Mouse (Mus musculus) liver, adult 2 months (tissue): ENCODE measurements around the gene Lrrc71. TPM values are rescaled to one million over a fixed set of nuclear protein-coding genes. Genes with fewer than 3 reads are reported as not detected.
A peak's percentile ranks its signal among the peaks of the same experiment; 100 is the strongest.

Source experiments
- DNase-seq: peaks from one replicate; pipeline ENCODE4 v3.0.0-alpha.2; 2011; ENCODE audit warnings: low read depth, low spot score; ENCODE audit errors: extremely low read depth
- H3K27ac ChIP-seq: fragments of 200-500 bp; replicated peaks from 2 replicates; pipeline ENCODE4 v1.5.1; 2012; ENCODE audit warnings: low read depth, mild to moderate bottlenecking, control low read depth, inconsistent platforms, low read length; ENCODE audit not compliant: insufficient read depth
- H3K27me3 ChIP-seq: fragments of 200-500 bp; 2 replicates; pipeline ENCODE4 v1.6.1; 2012; ENCODE audit warnings: mild to moderate bottlenecking, moderate library complexity, low read length, inconsistent platforms; ENCODE audit not compliant: control insufficient read depth, insufficient read depth
- H3K36me3 ChIP-seq: fragments of 200-500 bp; 2 replicates; pipeline ENCODE4 v1.6.1; 2012; ENCODE audit warnings: low read length, inconsistent platforms; ENCODE audit not compliant: control insufficient read depth, insufficient read depth
- H3K4me1 ChIP-seq: fragments of 200-500 bp; 2 replicates; pipeline ENCODE4 v1.6.1; 2011; ENCODE audit warnings: low read length; ENCODE audit not compliant: control insufficient read depth, insufficient read depth
- H3K4me3 ChIP-seq: fragments of 200-500 bp; 2 replicates; pipeline ENCODE4 v1.5.1; 2011; ENCODE audit warnings: low read depth, mild to moderate bottlenecking, control low read depth, low read length, moderate library complexity; ENCODE audit not compliant: insufficient read depth
- H3K79me2 ChIP-seq: fragments of 200-500 bp; 2 replicates; pipeline ENCODE4 v1.6.1; 2012; ENCODE audit warnings: inconsistent platforms, mild to moderate bottlenecking, low read length, moderate library complexity; ENCODE audit not compliant: control insufficient read depth, insufficient read depth
- H3K9ac ChIP-seq: fragments of 200-500 bp; 2 replicates; pipeline ENCODE4 v1.6.1; 2012; ENCODE audit warnings: low read depth, mild to moderate bottlenecking, control low read depth, inconsistent platforms, low read length
- CTCF ChIP-seq: fragments of 200-500 bp; IDR thresholded peaks from 2 replicates; pipeline ENCODE4 v1.5.1; 2011; ENCODE audit warnings: low read depth, low read length, control low read depth
- POLR2A ChIP-seq: fragments of 200-500 bp; IDR thresholded peaks from 2 replicates; pipeline ENCODE4 v1.6.1; 2011; ENCODE audit warnings: low read length, control low read depth; ENCODE audit not compliant: insufficient read depth; ENCODE audit errors: extremely low read depth
- WGBS: fragments of 180-500 bp; shearing (Covaris S2); methylation state at CpG from one replicate; pipeline ENCODE4 v1.1.7; 2018; 5-methylcytosine and 5-hydroxymethylcytosine counted together
- polyA plus RNA-seq: library from polyadenylated mRNA; depleted of rRNA; stranded (reverse); fragments of >200 nt; gene quantifications from 2 replicates; pipeline ENCODE4 v1.2.3, GENCODE M21; 2012
- total RNA-seq: library from RNA; depleted of rRNA; stranded (reverse); fragments of >200 nt; gene quantifications from 2 replicates; pipeline ENCODE4 v1.2.3, GENCODE M21; 2014

The Lrrc71 gene
- total and polyA plus RNA-seq, 2 experiments = under 0.01 to 0.04 TPM

DNA sequence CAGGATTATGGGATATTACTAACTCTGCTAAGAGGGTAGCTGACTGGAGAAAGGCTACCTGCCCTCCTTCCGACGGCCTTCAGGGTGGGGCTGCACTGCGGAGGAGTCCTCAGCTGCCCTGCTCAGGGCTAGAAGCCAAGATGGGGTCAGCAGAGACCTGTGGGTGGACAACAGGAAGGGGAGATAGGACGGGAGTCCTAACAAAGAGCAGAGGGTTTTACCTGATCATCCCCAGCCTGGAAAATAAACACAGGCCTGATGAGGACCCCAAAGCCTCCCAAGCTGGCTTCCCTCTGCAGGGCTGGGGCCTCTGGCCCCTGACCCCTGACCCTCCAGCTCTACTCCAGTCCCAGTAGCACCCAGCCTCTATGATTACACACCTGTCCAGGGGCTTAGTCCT lies 14.8 kb upstream of the Lrrc71 start:
- DNase-seq = no peak
- H3K4me1 ChIP-seq = no peaks in the 10 kb centered on the region
- TF ChIP-seq CTCF = no peak
- no peak for TF ChIP-seq POLR2A
- 0 out of 2 replicates have a peak, but pooled peaks cover 4% of the 10 kb centered on the region for H3K79me2 ChIP-seq
- no peak overlapping the region for H3K4me3 ChIP-seq
- no peak overlapping the region for H3K27ac ChIP-seq
- H3K9ac ChIP-seq = no peak overlapping the region
- H3K36me3 ChIP-seq = no peaks in the 10 kb centered on the region
- H3K27me3 ChIP-seq = no peaks in the 10 kb centered on the region
- WGBS = 77% methylated on average over 4 of the region's 4 CpGs

DNA sequence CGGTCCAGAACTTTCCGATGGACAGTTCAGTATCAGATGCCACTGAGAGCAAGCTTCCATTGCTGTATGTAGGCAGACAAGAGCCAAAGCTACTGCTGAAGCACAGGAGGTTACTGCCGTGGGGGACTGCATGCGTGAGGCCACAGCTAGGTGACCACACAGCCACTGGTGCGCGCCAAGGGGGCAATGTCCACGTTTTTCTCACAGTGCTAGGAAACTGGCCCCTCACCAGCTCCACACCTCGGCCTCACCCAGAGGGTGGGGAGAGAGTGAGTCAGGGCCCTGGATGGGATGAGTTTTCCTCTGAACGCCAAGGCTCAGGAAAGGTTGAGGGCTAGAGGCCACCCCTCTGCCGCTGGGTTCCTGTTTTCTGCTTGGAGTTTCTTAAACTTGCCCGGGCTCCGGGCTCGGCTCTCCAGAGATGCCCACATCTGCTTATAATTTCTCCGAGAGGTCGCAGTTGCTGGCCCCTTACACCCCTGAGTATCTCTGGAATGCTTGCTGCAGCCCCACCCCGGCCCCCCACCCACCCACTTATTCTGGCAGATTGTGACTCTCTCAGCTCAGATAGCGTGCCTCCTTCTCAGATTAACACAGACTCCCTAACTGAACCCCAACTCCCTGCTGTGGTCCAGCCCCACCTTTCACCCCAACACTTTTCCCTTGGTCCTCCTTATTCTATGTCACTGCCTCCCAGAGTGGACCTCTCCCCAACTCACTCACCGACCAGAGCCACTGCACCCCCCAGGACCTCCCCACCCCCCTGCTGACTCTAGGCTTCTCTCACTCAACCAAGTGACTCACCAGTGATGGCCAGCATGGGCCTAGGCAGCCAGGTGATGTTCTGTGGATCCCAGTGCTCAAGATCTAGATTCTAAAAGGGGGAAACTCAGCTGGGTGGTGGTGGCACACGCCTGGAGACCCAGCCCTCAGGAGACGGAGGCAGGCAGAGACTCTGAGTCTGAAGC lies 13.3 kb upstream of the Lrrc71 start:
- WGBS = 53% methylated on average over 20 of the region's 20 CpGs
- no peaks in the 10 kb centered on the region for H3K4me1 ChIP-seq
- H3K36me3 ChIP-seq = no peaks in the 10 kb centered on the region
- DNase-seq = no peak
- H3K9ac ChIP-seq = no peak overlapping the region
- TF ChIP-seq POLR2A (no peak), CTCF (no peak)
- H3K79me2 ChIP-seq = 0 out of 2 replicates have a peak, but pooled peaks cover under 1% of the 10 kb centered on the region
- H3K27me3 ChIP-seq = no peaks in the 10 kb centered on the region
- no peak overlapping the region for H3K4me3 ChIP-seq
- no peak overlapping the region for H3K27ac ChIP-seq

DNA sequence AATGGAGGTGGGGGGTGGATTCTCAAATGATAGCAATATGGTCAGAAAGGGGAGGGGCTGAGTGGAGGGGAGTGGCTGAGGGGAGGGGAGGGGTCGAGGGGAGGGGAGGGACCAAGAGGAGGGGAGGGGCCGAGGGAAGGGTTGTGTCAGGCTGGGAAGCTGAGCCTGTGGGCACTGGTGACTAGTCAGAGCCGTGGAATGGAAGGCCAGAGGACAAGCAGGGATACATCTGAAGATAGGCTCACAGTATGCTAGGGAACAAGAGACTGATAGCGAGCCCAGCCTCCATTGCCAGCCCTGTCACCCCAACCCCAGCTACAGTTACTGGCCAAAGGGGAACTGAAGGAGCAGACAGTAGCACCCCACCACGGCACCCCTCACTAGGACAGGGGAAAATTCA lies 10.2 kb upstream of the Lrrc71 start:
- H3K4me1 ChIP-seq = peaks cover 2% of the 10 kb centered on the region; the same call in 1 of the 2 replicates
- no peak overlapping the region for H3K4me3 ChIP-seq
- H3K9ac ChIP-seq = no peak overlapping the region
- H3K27me3 ChIP-seq = no peaks in the 10 kb centered on the region
- DNase-seq = no peak
- no peaks in the 10 kb centered on the region for H3K79me2 ChIP-seq
- TF ChIP-seq POLR2A (no peak), CTCF (no peak)
- H3K36me3 ChIP-seq = no peaks in the 10 kb centered on the region
- H3K27ac ChIP-seq = no peak overlapping the region
- WGBS = 63% methylated on average over 4 of the region's 5 CpGs

DNA sequence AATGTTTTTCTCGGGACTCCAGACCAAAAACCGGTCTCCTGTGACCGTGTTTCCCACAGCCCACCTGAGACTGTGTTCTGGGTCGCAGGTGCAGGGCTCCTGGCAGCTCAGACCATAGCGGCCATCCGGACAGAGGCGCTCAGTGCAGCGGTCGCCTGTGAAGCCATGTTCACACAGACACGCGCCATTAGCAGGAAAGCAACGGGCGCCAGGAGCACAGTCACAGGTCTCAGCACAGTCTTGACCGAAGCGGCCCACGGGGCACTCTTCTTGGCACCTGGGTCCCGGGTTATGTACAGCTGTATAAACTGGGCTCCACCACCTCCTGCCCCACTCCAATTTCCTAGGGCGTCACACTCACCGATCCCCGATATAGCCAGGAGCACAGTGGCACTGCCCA lies 8.1 kb upstream of the Lrrc71 start:
- Histone ChIP-seq H3K27me3 (no peaks in the 10 kb centered on the region), H3K36me3 (no peaks in the 10 kb centered on the region), H3K27ac (no peak overlapping the region), H3K9ac (no peak overlapping the region), H3K4me3 (no peak overlapping the region), H3K4me1 (peaks cover 2% of the 10 kb centered on the region; the same call in 1 of the 2 replicates), H3K79me2 (no peaks in the 10 kb centered on the region)
- 63% methylated on average over 20 of the region's 20 CpGs for WGBS
- no peak for TF ChIP-seq CTCF
- no peak for TF ChIP-seq POLR2A
- no peak for DNase-seq

DNA sequence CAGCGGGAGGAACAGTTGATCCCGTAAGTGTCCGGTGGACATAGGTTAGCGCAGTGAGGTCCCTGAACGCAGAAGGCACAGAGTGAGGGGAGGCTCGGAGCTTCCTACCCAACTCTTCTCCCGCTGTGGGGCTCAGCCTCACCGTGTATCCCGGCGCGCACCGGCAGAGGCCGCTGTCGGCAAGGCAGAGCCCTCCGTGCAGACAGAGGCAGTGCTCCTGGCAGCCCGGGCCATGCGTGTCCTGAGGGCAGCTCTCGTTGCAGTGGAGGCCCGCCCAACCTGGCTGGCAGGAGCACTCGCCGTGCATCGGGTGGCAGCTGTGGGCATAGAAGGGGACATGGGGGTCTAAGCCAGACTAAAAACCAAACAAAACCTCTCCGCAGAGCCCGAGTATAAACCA lies 7.5 kb upstream of the Lrrc71 start:
- Histone ChIP-seq H3K27me3 (no peaks in the 10 kb centered on the region), H3K36me3 (no peaks in the 10 kb centered on the region), H3K4me3 (no peak overlapping the region), H3K79me2 (no peaks in the 10 kb centered on the region), H3K9ac (0 out of 2 replicates have a peak overlapping the region, but pooled peaks have one; percentile 18), H3K27ac (no peak overlapping the region), H3K4me1 (peaks cover 2% of the 10 kb centered on the region; the same call in 1 of the 2 replicates)
- 10% methylated on average over 24 of the region's 24 CpGs for WGBS
- TF ChIP-seq CTCF = peak; percentile 95
- no peak for TF ChIP-seq POLR2A
- peak; percentile 18 for DNase-seq

DNA sequence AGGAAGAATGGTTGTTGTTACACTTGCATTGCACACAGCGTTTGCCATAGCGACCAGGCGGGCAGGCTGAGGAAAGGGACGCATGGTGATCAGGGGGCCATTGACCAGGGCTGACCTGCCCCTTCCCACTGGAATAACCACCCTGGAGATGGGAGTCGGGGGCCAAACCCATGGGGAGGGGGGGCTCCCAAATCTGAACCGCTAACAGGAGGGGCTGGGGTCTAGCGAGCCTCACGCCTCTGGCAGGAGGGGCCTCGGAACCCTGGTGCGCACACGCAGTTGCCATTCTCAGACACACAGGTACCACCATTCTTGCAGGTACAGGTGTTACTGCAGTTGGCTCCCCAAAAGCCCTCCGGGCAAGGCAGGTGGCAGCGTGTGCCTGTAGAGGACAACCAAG lies 5.4 kb upstream of the Lrrc71 start:
- DNase-seq = no peak
- Histone ChIP-seq H3K4me3 (no peak overlapping the region), H3K27ac (no peak overlapping the region), H3K79me2 (no peaks in the 10 kb centered on the region), H3K9ac (no peak overlapping the region), H3K36me3 (no peaks in the 10 kb centered on the region), H3K4me1 (peaks cover 2% of the 10 kb centered on the region; the same call in 1 of the 2 replicates), H3K27me3 (no peaks in the 10 kb centered on the region)
- TF ChIP-seq POLR2A = no peak
- no peak for TF ChIP-seq CTCF
- 86% methylated on average over 13 of the region's 13 CpGs for WGBS
